Mouse (Mus musculus): Measurements from ENCODE around the gene Tmem269. TPM values are rescaled to one million over a fixed set of nuclear protein-coding genes. Genes with fewer than 3 reads are reported as not detected.
A peak's percentile ranks its signal among the peaks of the same experiment; 100 is the strongest.

Gene Tmem269
- polyA plus RNA-seq, 1 experiment: 0.70 TPM

- no peak for DNase-seq (ENCODE audit: low read depth)
Observed at GRCm38 (mm10) chr4:119181456-119181855, 36.6 kb downstream of the Tmem269 start.

- DNase-seq (ENCODE audit: low read depth): no peak
Observed at GRCm38 (mm10) chr4:119180133-119180707, 37.8 kb downstream of the Tmem269 start.

- DNase-seq (ENCODE audit: low read depth): no peak
Observed at GRCm38 (mm10) chr4:119178331-119178730, 39.7 kb downstream of the Tmem269 start.

GRCm38 (mm10) chr4:119177702-119178101, 40.3 kb downstream of the Tmem269 start:
- DNase-seq (ENCODE audit: low read depth): no peak

GRCm38 (mm10) chr4:119173851-119174453, 44.1 kb downstream of the Tmem269 start, which contains the start of gene Zfp691:
Gene Zfp691, minus strand, starts transcription at chr4:119174195.
- DNase-seq (ENCODE audit: low read depth): peak; percentile 86

GRCm38 (mm10) chr4:119172919-119173650, 44.9 kb downstream of the Tmem269 start:
- no peak for DNase-seq (ENCODE audit: low read depth)

- DNase-seq (ENCODE audit: low read depth): no peak
Observed at GRCm38 (mm10) chr4:119167663-119168062, 50.4 kb downstream of the Tmem269 start.

GRCm38 (mm10) chr4:119167068-119167467, 50.9 kb downstream of the Tmem269 start:
- no peak for DNase-seq (ENCODE audit: low read depth)

- DNase-seq (ENCODE audit: low read depth): no peak
Observed at GRCm38 (mm10) chr4:119165916-119166315, 52.1 kb downstream of the Tmem269 start.

GRCm38 (mm10) chr4:119162990-119163389, 55.0 kb downstream of the Tmem269 start:
- no peak for DNase-seq (ENCODE audit: low read depth)

GRCm38 (mm10) chr4:119161358-119161757, 56.7 kb downstream of the Tmem269 start:
- DNase-seq (ENCODE audit: low read depth): no peak

- DNase-seq (ENCODE audit: low read depth): no peak
Observed at GRCm38 (mm10) chr4:119157891-119158290, 60.1 kb downstream of the Tmem269 start.

- no peak for DNase-seq (ENCODE audit: low read depth)
Observed at GRCm38 (mm10) chr4:119157186-119157585, 60.8 kb downstream of the Tmem269 start.

Other genes with a start within 250 kb of the Tmem269 start
- gene Slc2a1, start 109.5 kb downstream of the Tmem269 start, polyA plus RNA-seq (2012; rRNA removed): 32.1 and 37.3 TPM in 2 replicates
- 6.7 and 8.0 TPM in 2 replicates for gene Zfp691, start 44.0 kb downstream of the Tmem269 start, polyA plus RNA-seq (2012; rRNA removed)
- gene Ermap, start 28.2 kb downstream of the Tmem269 start, polyA plus RNA-seq (2012; rRNA removed): 0.15 and 0.26 TPM in 2 replicates
- 25.2 and 29.0 TPM in 2 replicates for gene Svbp, start 22.9 kb downstream of the Tmem269 start, polyA plus RNA-seq (2012; rRNA removed)
- 6.4 and 8.3 TPM in 2 replicates for gene AU022252, start 14.5 kb upstream of the Tmem269 start, polyA plus RNA-seq (2012; rRNA removed)
- gene P3h1, start 14.7 kb upstream of the Tmem269 start, polyA plus RNA-seq (2012; rRNA removed): 21.0 and 26.6 TPM in 2 replicates
- 0.04 and 0.05 TPM in 2 replicates for gene Cldn19, start 37.2 kb upstream of the Tmem269 start, polyA plus RNA-seq (2012; rRNA removed)
- gene Ybx1, start 76.4 kb upstream of the Tmem269 start, polyA plus RNA-seq (2012; rRNA removed): 130 and 192 TPM in 2 replicates
- 9.1 and 9.5 TPM in 2 replicates for gene Ppih, start 102.3 kb upstream of the Tmem269 start, polyA plus RNA-seq (2012; rRNA removed)
- 1.1 and 2.0 TPM in 2 replicates for gene Ccdc30, start 197.3 kb upstream of the Tmem269 start, polyA plus RNA-seq (2012; rRNA removed)
- 14.0 and 15.4 TPM in 2 replicates for gene Ppcs, start 204.2 kb upstream of the Tmem269 start, polyA plus RNA-seq (2012; rRNA removed)
- gene Zmynd12, start 204.6 kb upstream of the Tmem269 start, polyA plus RNA-seq (2012; rRNA removed): 3.4 and 4.5 TPM in 2 replicates